Mouse (Mus musculus) effector memory CD4-positive, alpha-beta T cell, adult 7 months (primary cell): ENCODE measurements around the gene Gm15217. TPM values are rescaled to one million over a fixed set of nuclear protein-coding genes. Genes with fewer than 3 reads are reported as not detected.

ENCODE experiments used
- polyA plus RNA-seq: library from polyadenylated mRNA; unstranded; fragments of 100-300 nt; shearing (Covaris generic); gene quantifications from one replicate; pipeline ENCODE4 v1.2.1, GENCODE M21; 2017

Gene Gm15217
- not detected for polyA plus RNA-seq

GRCm38 (mm10) chr14:46379285-46379684, at the start of gene Gm15217:
Gene Gm15217, plus strand, starts transcription at chr14:46379414.

GRCm38 (mm10) chr14:46390249-46390775, 11.1 kb downstream of the Gm15217 start, which contains the start of gene Bmp4:
Gene Bmp4, minus strand, starts transcription at chr14:46390669.

Other genes starting within 250 kb of the Gm15217 start
- gene Bmp4, start 11.3 kb downstream of the Gm15217 start, polyA plus RNA-seq: 0.80 TPM